Mouse (Mus musculus): ENCODE data around the gene Scgb2b20.
"Not testable (repeated sequence)": the region's sequence is repeated elsewhere in the genome, so short reads cannot be mapped to it uniquely, and the experiment has no call there.

- TF ChIP-seq EP300, CTCF (IDR thresholded peaks at IDR 0.05; ENCODE audit: low read depth): not testable (repeated sequence)
These were observed 33.6 kb upstream of the Scgb2b20 start for GRCm38 (mm10) chr7:33399749-33400148.

All from heart, postnatal 0 days (tissue).